Mouse (Mus musculus) spleen, postnatal 4 days (tissue): Measurements from ENCODE around the gene Pdzd2.
A peak's percentile ranks its signal among the peaks of the same experiment; 100 is the strongest.

Experiments used
- DNase-seq, 2 experiments: peaks; one replicate each; pipeline ENCODE4 v3.0.0; 2022; ENCODE audit warnings: low spot score in 2 of 2

The Pdzd2 gene

DNA sequence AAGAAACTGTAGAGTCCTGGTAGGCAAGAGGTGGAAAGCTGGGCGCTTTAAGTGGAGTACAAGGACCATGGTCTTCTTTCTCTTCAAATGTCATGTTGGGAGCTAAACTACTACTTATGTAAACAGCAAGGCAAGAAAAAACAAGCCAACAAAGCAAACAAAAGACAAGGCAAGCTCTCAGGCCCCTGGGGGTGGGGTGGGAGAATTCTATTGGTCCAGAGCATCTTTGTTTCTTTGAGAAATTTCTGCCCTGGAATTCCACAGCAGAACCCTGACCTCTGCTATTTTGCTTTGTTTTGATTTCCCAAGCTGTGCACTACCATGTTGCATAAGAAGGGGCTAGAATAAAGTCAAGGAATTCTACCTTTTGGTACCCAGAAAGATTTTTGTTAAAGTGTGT is 307.4 kb downstream of the Pdzd2 start:
- DNase-seq, result no peak

DNA sequence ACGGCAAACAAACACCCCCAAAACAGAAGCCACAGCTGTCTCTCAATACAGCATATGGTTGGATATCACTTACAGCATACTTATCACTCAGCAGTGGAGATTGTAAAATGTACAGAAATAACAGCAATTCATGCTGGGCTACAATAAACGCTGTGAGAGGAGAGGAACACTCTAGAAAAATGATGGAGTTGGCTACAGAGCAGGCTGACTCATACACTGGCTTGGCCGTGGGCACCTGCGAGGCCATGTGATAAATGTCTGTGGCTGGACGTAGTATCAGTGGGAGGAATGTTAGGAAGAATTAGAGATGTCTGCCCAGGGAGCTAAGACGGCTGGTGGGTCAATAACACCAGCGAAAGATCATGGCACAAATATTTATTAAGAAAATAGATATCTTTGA is 308.0 kb downstream of the Pdzd2 start:
- no peak for DNase-seq

DNA sequence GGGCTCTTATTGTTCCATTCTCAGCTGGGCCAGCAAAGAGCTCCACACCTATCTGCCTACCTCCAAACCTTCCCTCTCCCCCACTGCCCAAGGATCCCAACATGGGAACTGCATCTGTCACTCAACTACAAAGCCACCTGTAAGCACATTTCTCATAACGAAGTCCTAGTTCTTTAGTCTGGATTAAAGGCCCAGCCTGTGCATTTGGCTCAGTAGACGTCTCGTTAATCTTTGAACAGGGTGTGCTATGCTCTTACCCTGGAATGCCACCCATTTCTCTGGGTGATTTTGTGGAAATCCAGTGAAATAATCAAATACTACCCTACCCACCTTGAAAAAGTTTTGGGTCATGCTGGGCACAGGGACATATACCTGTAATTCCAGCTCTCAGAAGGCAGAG is 308.5 kb downstream of the Pdzd2 start:
- DNase-seq, result no peak

DNA sequence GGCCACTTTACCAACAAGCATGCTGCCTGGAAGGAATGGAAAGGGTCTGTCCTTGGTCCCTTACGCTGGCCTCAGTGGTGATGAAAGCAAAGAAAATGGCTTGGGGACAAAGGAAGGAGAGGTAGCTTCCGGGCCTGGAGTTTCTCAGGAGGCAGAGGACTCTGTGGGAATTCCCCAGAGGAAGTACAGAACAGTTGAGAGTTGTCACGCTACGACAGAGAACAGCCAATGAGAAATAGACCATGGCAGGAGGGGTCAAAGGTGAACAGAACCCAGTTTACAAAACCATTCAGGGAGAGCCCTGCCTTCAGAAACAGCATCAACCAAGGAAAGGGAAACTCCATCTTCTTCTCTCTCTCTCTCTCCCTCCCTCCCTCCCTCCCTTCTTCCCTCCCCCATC is 309.1 kb downstream of the Pdzd2 start:
- DNase-seq, result no peak

DNA sequence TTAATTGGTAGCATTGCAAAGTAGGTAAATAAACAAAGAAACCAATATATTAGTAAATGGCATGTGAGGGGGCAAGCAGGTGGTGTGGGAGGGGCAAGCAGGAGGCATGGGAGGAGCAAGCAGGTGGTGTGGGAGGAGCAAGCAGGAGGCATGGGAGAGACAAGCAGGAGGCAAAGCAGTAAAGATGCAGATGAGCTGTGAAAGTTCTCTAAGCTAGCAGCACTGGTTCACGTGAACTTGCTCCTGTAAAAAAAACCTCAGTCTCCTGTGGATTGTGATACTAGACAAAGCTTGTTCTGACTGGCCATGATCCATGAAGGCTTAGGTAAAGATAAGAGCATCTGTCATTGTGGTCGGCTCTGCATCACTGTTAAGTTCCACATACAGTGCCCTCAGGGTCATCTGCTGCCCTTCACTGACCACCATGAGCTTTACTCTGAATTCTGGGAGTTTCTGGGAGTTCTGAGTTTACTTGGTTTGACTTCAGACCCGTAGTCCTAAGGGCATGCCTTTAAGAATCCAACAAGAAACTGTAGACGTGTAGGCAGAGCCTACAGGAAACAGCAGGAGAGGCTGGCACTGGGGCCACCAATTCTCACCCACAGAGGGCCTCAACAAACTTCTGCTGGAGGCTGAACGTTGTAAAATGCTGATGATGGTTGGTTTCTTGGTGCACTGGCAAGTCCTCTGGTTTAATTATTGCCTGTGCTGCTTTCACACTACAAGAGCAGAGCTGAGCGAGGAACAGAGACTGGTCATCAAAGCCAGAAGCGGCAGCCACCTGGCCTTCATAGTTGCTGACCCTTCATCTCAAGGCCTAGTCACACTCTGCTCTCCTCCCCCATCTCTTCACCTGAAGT is 309.9 kb downstream of the Pdzd2 start:
- no peak for DNase-seq

DNA sequence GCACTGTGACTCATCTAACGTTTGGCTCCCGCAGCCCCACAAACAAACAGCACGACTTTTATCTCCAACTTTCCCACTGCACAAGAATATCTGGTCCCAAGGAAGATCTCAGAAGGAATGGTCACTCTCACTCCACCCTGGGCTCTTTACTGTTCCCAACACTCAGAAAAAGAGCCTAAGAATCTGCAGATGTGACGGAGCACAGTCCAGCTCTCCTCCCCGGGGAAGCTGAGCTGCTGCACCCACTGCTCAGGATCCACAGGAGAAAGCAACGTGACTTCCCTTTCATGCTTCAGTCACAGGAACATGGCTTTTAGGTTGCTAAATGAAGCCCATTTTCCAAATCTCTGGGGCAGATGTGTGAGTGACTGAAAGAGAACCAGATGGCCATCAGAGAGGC is 311.9 kb downstream of the Pdzd2 start:
- no peak for DNase-seq

DNA sequence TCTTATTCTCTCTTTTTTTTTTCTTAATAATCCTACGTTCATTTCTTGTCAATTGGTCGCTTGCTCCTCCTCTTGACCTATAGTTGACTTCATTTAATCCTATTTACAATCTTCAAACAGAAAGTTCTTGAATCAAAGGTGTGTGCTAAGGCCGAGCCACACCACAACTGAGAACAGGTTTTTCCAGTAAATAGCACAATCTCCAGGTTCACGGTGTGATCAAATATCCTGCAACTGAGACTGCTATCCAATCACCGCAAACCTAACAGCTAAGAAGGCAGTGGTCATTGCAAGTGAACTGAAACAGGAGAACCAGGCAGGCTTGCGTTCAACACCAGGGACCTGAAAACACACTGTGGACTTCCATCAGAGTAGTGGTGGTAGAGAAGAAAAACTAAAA is 313.4 kb downstream of the Pdzd2 start:
- DNase-seq, result no peak

DNA sequence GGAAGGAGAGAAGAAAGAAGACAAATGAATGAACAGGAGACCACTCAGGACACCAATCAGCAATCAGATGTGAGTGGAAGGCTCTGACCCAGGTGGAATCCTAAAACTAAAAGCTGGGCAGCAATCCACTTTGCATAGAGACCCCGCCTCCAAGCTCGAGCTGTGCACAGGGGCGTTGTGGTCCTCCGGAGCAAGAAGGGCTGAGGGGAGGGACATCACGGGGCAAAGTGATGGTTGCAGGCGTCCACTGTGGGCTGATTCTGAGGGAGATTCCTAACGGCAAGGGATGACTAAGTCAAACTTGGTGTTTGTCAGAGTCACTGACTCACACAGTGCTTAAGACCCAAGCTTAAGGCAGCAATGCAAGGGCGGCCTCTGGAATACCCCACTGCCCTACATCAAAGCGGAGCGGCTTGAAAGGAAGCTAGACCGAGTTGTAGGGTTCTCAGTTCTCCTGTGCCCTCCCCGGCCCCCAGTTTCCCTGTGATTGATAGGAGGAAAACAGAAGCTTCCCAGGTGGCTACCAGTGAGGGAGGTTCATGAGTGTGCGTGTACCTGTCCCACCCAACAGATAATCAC is 314.6 kb downstream of the Pdzd2 start:
- no peak for DNase-seq

DNA sequence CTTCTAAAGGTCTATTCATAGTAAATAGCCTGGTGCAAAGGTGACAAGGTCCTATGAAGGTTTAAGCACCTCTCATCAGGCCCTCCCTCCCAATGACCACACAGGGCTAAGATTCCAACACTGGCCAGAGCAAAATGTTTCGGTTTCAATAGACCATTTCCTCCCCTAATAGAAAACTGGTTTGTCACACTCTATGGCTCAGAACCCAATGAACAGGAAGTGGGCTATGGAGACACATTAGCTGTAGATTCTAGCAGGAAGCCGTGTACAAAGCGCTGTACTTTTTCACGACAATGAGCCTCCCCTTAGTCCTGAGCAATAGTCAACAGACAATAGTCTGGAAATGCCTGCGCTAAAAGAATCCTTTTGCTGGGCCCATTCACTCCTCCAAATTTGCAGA is 315.5 kb downstream of the Pdzd2 start:
- no peak for DNase-seq

DNA sequence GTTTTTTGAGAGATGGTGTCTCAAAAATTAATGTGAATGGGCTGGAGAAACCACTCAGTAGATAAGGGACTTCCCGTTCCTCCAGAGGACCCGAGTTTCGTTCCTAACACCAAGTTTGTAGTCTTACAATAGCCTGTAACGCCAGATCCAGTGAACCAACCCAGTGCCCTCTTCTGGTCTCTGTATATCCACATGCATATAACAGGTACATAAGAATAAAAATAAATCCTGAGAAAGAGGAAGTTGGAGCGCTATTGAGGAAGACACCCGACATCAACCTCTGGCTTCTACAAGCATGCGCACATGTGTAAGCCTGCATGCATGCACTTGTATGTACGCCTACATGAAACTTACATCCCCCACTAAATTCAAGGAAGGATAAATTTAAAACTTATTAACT is 318.8 kb downstream of the Pdzd2 start:
- no peak for DNase-seq

DNA sequence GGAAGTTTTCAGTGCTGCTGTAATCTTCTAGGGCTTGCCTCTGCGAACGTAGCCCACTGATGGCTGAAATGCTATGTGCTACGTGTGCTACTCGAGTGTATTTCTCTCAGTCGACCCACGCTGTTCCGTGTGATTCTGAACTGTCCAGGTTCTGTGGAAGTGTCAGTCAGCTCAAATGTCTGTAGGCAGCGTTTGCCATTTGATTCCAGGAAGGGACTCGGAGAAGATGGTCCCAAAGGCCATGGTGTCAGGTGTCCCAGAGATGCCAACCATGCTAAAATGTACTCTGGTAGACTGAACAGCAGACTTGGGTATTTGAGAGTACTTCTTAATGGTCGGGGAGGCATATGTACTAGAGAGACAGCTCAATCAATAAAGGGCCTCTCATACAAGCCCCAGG is 319.3 kb downstream of the Pdzd2 start:
- DNase-seq, result no peak

DNA sequence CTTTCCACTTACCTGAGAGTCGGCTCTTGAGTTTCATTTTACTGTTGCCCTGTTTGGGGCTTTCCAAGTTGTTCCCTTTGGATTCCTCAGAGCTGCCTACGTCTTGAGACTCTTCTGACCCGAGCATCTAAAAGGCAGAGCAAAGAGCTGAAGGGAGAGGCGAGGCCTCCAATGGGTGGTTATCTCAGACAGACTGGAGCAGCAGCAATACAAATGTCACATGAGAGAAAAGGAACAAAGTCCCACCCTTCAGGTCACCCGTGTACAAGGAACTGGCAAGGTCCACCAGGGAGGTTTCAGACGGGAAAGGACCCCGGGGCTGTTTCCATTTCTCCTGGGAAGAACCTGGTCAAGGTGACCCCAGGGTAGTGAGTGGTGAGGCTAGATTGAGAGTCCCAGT is 320.3 kb downstream of the Pdzd2 start:
- no peak for DNase-seq

DNA sequence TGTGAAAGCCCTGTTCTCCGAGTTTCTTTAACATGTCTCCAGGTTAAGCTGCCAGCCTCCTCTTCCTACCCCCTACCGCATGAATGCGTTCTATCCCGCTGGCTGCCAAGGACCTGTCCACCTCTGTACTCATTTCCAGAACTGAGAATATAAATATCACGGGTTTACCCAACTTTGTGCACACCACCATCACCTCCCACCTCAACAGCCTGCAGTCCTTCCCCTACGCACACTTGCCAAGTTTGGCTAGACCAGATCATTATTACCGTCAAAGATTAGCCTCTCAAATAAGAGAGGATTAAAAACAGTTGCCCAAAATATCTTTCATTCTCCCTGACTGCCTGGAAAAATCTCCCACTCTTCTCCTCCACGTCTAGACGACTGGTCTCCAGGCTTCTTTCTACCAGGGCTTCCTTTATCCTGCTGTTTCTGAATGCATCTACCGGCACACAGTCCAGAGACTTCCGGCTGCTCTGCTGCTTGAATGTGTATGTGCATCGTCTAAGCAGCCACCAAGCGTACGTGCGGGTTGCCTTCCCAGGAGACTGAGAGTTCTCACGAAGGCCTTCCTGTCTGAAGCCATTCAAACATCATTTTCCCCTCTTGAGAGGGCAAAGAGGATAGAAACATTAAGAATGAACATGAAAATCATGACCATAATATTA is 324.1 kb downstream of the Pdzd2 start:
- DNase-seq, result no peak

DNA sequence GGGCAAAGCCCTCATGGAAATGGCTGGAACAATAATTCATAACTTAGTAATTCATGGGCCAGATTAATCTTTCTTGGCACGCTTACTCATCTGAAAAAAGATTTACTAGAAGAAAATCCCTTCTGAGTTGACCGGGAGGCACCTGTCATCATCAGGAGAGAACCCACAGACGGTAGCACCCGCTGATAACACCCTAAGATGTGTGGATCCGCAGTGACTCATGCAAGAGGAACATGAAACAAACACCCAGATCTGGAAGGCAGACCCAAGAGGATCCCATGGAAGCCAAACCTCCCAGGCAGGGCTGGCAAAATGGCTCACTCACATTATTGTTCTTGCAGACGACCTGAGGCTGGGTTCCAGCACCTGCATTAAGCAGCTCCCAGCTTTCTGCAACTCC is 325.0 kb downstream of the Pdzd2 start:
- DNase-seq, result no peak

DNA sequence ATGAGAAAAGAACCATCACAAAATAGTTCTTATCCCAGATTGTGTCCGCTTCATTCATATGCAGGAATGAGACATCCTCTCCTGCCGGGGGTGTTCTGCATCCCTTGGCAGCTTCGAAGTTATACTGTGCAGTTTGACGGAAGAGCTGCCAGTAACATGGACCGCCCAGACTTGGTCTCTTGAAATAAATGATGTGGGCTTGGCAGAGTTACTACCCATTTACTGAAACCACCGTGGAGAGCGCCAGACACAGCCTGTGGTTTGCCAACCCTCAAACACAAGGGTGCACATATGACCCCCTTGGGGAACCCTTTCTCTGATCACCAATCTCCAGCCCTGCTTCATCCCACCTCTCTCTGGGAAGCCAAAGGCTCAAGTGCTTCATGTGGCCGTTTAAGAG is 331.5 kb downstream of the Pdzd2 start:
- no peak for DNase-seq

DNA sequence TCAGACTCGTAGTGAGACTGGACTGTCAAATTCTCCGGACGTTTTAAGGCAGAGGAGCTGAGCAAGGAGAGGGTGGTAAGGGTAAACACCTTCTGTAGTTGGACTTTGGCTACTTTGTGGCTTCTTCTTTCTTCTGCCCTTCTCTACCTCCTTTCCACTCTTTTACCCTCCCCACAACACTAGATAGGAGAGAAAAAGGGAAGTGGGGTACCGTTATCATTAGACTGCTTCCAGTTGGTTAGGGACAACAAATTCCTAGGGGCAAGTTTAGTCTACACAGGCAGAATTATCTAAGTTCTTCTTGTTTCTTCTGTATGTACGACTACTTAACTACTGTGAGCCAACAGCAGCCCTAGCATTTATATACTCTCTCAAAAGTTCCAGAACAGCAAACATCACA is 334.1 kb downstream of the Pdzd2 start:
- DNase-seq, result no peak

DNA sequence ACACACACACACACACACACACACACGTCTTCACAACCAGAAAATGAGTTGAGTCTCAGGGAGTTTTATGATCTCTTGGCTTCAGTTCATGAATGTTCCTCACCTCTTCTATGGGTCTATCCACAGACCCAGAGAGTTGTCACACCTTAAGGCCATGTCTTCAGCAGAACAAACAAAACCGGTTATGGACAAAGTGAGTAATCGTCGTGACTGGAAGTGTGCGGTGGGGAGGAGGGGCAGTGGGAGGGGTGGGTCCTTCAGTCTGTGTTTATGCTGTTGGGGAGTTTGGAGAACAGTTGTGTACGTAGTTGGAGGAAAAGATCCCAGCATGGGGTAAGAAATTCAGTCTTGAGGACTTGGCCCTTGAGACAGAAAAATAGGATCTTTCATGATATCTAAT is 342.7 kb downstream of the Pdzd2 start:
- no peak for DNase-seq

DNA sequence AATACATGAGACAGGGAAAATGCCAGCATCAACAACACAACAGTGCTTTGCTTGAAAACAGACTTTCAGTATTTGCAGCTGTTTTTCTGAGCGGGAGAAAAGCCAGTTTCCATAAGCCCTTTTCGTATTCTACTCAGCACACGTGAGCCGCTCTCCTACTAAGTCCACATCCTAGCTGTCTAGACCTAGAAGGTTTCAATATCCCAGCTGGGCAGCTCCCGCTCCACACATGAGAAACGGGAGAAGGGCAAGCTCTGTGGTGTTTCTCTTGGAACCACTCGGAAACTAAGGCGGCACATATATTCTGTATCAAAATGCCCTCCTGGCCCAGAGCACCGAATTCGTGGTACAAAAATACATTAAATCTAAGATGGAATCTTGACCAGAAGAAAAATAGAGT is 345.0 kb downstream of the Pdzd2 start:
- no peak for DNase-seq

DNA sequence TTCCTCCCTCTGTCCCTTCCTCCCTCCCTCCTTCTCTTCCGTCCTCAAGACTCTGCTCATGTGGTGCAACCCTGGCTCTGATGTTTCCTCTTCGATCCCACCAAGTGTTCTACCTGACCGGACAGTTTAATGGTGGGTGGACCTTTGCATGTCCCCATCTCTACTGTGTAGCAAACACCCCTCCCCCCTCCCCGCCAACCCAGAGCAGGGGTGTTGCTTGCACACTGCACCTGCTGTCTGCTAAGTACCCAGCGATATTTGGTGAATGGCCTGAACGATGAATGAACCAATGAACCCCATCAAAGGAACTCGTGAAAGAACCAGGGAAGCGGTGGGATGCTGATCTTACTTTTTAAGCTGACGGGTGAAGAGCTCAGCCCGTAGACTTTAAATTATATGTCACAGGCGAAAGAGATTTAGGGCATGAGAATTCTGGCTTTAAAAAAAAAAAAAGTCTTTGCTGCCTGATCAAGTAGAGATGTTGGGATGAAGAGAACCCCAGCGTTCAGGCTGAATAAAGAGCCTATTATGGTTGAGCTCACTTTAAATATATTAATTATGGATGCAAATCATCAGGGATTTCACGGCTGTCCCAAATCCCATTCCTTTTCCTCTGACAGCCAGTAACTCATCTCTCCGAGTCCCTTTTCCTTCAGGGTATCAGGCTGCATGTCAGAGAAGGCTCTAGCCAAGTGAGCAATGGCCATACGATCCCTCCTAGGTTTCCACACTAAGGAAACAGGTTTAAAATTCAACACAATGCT is 350.8 kb downstream of the Pdzd2 start:
- no peak for DNase-seq

DNA sequence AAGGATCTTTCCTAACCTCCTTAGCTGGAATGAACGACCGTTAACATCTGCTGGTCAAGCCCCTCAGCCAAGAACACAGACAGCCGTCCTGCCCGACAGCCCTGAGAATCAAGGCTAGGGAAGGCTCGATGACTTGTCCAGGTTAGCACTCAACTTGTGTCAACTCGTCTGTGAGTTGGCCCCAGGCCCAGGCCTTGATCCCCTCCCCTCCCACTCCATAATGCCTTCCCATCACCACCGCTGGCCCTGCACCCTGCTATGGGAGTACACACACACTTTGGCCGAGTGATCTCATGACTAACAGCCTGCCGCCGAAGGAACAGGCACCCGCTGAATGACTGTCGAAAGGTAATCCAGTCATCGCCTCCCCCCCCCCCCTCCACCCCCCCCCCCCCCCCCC is 355.0 kb downstream of the Pdzd2 start:
- no peak for DNase-seq

DNA sequence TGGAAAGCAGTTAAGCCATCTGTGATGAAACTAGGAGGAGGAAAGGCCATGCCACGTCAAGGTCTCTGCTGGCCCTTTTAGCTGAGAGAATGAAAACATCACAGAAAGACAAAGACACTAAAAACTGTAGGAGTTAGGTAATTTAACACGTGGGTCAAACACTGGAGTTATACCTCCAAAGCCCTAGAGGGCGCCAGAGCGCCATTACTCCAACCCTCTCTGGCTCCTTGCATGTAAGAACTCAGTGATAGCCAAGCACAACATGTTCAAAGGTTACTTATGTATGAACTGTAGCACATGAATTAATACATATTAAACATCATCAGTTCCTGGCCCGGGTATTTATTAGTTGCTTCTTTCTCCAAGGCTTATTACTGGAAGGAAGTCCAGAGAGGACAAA is 359.2 kb downstream of the Pdzd2 start:
- peak; percentile 67 to 87 for DNase-seq

DNA sequence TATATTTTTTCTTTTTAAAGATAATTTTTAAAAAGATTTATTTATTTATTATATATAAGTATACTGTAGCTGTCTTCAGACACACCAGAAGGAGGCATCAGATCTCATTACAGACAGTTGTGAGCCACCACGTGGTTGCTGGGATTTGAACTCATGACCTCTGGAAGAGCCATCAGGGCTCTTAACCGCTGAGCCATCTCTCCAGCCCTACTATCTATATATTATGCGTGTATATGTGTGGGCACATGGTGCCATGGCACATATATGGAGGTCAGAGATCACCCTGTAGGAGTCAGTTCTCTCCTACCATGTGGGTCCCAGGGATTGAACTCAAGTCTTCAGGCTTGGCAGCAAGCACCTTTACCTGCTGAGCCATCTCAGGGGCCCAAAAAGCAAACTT is 359.7 kb downstream of the Pdzd2 start:
- DNase-seq, result no peak
